Mouse (Mus musculus) heart, embryonic 13.5 days (tissue): Measurements from ENCODE around the gene Trim27. TPM values are rescaled to one million over a fixed set of nuclear protein-coding genes. Genes with fewer than 3 reads are reported as not detected.

Source experiments
- ATAC-seq: fragments of 200-750 bp; cut with Nextera tagmentation; 2 replicates; pipeline ENCODE4 v1.8.0; 2017; ENCODE audit warnings: moderate TSS enrichment; ENCODE audit not compliant: insufficient number of reproducible peaks, low FRiP score, low TSS enrichment; ENCODE audit errors: extremely low read depth
- H3K27ac ChIP-seq: fragments of 300-500 bp; sonication (generic); replicated peaks from 2 replicates; pipeline ENCODE4 v1.5.1; 2015; ENCODE audit warnings: moderate library complexity, mild to moderate bottlenecking, inconsistent platforms
- H3K27me3 ChIP-seq: fragments of 300-500 bp; sonication (generic); replicated peaks from 2 replicates; pipeline ENCODE4 v1.6.1; 2015; ENCODE audit warnings: mild to moderate bottlenecking, inconsistent platforms
- H3K36me3 ChIP-seq: fragments of 300-500 bp; sonication (generic); 2 replicates; pipeline ENCODE4 v1.6.1; 2015; ENCODE audit warnings: mild to moderate bottlenecking, inconsistent platforms
- H3K4me1 ChIP-seq: fragments of 300-500 bp; sonication (generic); 2 replicates; pipeline ENCODE4 v1.6.1; 2015; ENCODE audit warnings: inconsistent platforms
- H3K4me2 ChIP-seq: fragments of 300-500 bp; sonication (generic); 2 replicates; pipeline ENCODE4 v1.6.1; 2015; ENCODE audit warnings: inconsistent platforms, mild to moderate bottlenecking, moderate library complexity
- H3K4me3 ChIP-seq: fragments of 300-500 bp; sonication (generic); 2 replicates; pipeline ENCODE4 v1.5.1; 2015; ENCODE audit warnings: moderate library complexity, mild to moderate bottlenecking, inconsistent platforms
- H3K9ac ChIP-seq: fragments of 300-500 bp; sonication (generic); 2 replicates; pipeline ENCODE4 v1.6.1; 2015; ENCODE audit warnings: inconsistent platforms, mild to moderate bottlenecking, moderate library complexity
- H3K9me3 ChIP-seq: fragments of 300-500 bp; sonication (generic); 2 replicates; pipeline ENCODE4 v1.6.1; 2016; ENCODE audit warnings: inconsistent platforms
- WGBS: fragments of 180-500 bp; shearing (Covaris S2); methylation state at CpG from one replicate; pipeline ENCODE4 v1.1.7; 2015; ENCODE audit warnings: mixed read lengths; 5-methylcytosine and 5-hydroxymethylcytosine counted together
- polyA plus RNA-seq: library from polyadenylated mRNA; unstranded; fragments of >200 nt; fragmentation: Nextera tagmentation; extraction: Ambion mirVana; gene quantifications from 2 replicates; pipeline ENCODE4 v1.2.1, GENCODE M21; 2015

Gene Trim27
- polyA plus RNA-seq, 1 experiment from 2014 or later, result 80.3 TPM

DNA sequence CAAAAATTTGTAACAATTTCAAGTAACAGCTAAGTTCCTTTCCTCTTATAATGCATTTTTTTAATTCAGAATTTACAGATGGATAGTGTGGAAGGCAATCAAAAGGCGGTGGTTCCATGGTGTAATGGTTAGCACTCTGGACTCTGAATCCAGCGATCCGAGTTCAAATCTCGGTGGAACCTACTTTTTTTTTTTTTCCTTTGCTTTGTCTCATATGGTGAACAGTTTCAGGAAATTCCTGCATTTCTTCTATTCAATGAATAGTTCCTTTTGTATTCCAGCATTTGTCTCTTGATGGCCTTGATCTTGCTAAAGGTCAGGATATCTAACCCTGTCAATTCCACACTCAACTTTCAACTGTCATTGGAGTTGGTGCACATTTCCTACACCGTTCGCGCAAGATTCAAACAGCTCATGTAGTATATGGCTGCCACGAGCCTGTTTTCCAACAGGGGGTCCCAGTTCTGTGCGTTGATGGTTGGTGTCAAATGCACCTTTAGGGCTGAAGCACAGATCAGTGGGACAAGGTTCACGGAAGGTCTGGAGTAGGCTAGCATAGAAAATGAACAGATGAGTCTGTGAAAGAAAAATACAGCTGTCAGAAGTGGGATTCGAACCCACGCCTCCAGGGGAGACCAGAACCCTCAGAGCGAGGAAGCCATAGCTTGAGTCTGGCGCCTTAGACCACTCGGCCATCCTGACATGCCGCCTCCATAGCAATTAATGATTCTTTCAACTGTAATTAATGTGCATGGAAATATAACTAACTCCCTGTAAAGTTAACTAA lies 6.8 kb upstream of the Trim27 start:
- H3K9ac ChIP-seq, result peak overlapping the region; percentile 76
- no peaks in the 10 kb centered on the region for H3K27me3 ChIP-seq
- H3K9me3 ChIP-seq, result no peaks in the 10 kb centered on the region
- 1% methylated on average over 16 of the region's 16 CpGs for WGBS
- H3K27ac ChIP-seq, result peak overlapping the region; percentile 68
- H3K4me1 ChIP-seq, result peaks cover 25% of the 10 kb centered on the region
- peak overlapping the region; percentile 85 for H3K4me2 ChIP-seq
- peak; percentile 64; the same call in 1 of the 2 replicates for ATAC-seq
- no peaks in the 10 kb centered on the region for H3K36me3 ChIP-seq
- peak overlapping the region; percentile 68 for H3K4me3 ChIP-seq

GRCm38 (mm10) chr13:21173072-21173471 lies 6.2 kb upstream of the Trim27 start:
- Histone ChIP-seq H3K4me3 (peak overlapping the region; percentile 68), H3K36me3 (no peaks in the 10 kb centered on the region), H3K9ac (peak overlapping the region; percentile 76), H3K4me2 (peak overlapping the region; percentile 85), H3K9me3 (no peaks in the 10 kb centered on the region), H3K27me3 (no peaks in the 10 kb centered on the region), H3K4me1 (peaks cover 25% of the 10 kb centered on the region), H3K27ac (peak overlapping the region; percentile 68)
- ATAC-seq, result no peak; the same call in 1 of the 2 replicates
- 1% methylated on average over 11 of the region's 11 CpGs for WGBS

- ATAC-seq, result no peak
- no peak overlapping the region for H3K9ac ChIP-seq
- no peak overlapping the region for H3K27ac ChIP-seq
- H3K4me3 ChIP-seq, result no peak overlapping the region
- peaks cover 2% of the 10 kb centered on the region for H3K36me3 ChIP-seq
- peaks cover 30% of the 10 kb centered on the region for H3K4me1 ChIP-seq
- no peaks in the 10 kb centered on the region for H3K27me3 ChIP-seq
- H3K9me3 ChIP-seq, result no peaks in the 10 kb centered on the region
- H3K4me2 ChIP-seq, result no peak overlapping the region
- WGBS, result 77% methylated on average over 11 of the region's 11 CpGs
Observed at GRCm38 (mm10) chr13:21176733-21177132, 2.5 kb upstream of the Trim27 start.

GRCm38 (mm10) chr13:21177657-21178056 lies 1.6 kb upstream of the Trim27 start:
- ATAC-seq, result no peak

DNA sequence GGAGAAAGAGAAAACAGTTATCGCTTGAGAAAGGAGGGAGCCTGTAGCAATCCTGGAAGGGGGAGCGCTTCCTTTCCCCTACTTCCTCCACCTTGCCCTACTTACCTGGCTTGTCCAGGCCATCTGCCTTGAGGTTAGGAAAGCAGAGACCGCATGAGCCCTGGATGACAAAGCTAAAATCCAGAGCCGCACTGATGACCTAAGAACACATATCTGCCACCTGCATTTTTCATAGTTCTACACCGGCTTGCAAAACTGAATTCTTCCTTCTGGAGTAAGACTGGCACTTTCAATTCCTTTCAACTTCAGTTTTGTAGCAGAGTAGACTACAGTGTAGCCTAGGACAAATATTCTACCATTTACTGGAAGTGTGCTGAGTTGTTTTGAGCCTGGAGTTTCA lies 881 bp upstream of the Trim27 start:
- 77% methylated on average over 5 of the region's 5 CpGs for WGBS
- peaks cover 18% of the 10 kb centered on the region for H3K36me3 ChIP-seq
- H3K4me1 ChIP-seq, result peaks cover 41% of the 10 kb centered on the region
- peak overlapping the region; percentile 96 for H3K4me2 ChIP-seq
- peak overlapping the region; percentile 72 for H3K4me3 ChIP-seq
- ATAC-seq, result no peak
- H3K9ac ChIP-seq, result peak overlapping the region; percentile 88; the same call in 1 of the 2 replicates
- H3K9me3 ChIP-seq, result no peaks in the 10 kb centered on the region
- H3K27ac ChIP-seq, result no peak overlapping the region
- no peaks in the 10 kb centered on the region for H3K27me3 ChIP-seq

More at GRCm38 (mm10) chr13:21177657-21178056, 1.6 kb upstream of the Trim27 start:
- Histone ChIP-seq H3K4me2 (no peak overlapping the region), H3K9ac (no peak overlapping the region), H3K27ac (no peak overlapping the region), H3K4me3 (no peak overlapping the region), H3K36me3 (peaks cover 11% of the 10 kb centered on the region), H3K9me3 (no peaks in the 10 kb centered on the region), H3K4me1 (peaks cover 36% of the 10 kb centered on the region), H3K27me3 (no peaks in the 10 kb centered on the region)
- 59% methylated on average over 5 of the region's 5 CpGs for WGBS

DNA sequence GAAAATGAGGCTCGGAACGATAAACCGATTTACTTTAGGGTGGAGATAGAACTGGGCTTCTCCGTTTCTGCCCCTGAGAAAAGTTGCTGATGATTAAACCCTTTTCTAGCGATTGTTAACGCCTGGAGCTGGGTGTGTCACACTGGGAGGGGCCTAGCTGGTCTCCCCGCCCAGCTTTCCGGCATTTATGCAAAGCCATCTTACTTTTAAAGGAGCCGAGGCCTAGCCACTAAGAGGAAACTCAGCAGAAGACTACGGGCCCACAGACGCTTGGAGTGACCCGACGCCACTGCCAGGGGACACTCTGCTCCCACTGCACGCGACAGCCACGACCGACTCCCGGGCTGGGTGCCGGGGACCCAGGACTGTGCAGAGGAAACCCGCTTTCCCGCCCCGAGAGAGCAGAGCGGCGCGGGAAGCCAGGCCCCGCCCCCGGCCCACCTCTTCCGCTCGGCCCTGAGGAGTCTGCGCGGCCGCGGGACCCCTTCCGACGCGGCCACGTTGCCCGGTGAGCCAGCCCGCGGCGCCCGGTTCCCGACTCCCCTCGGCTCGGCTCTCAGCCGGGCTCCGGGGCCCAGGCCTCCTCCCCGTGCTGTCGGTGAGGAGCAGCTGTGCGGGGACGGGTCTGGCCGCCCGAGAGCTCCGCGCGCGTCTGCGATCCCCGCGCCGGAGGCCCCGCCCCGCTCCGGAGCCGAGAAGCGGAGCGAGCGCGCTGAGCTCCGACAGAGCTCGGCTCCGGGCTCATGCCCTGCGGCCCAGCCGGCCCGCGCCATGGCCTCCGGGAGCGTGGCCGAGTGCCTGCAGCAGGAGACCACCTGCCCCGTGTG lies 692 bp downstream of the Trim27 start:
- peak overlapping the region; percentile 96 for H3K4me2 ChIP-seq
- peak overlapping the region; percentile 72 for H3K4me3 ChIP-seq
- peaks cover 34% of the 10 kb centered on the region for H3K36me3 ChIP-seq
- WGBS, result under 1% methylated on average over 77 of the region's 80 CpGs
- no peaks in the 10 kb centered on the region for H3K27me3 ChIP-seq
- peak overlapping the region; percentile 98 for H3K27ac ChIP-seq
- H3K9me3 ChIP-seq, result no peaks in the 10 kb centered on the region
- peaks cover 43% of the 10 kb centered on the region for H3K4me1 ChIP-seq
- H3K9ac ChIP-seq, result peak overlapping the region; percentile 88
- ATAC-seq, result peak; percentile 87

DNA sequence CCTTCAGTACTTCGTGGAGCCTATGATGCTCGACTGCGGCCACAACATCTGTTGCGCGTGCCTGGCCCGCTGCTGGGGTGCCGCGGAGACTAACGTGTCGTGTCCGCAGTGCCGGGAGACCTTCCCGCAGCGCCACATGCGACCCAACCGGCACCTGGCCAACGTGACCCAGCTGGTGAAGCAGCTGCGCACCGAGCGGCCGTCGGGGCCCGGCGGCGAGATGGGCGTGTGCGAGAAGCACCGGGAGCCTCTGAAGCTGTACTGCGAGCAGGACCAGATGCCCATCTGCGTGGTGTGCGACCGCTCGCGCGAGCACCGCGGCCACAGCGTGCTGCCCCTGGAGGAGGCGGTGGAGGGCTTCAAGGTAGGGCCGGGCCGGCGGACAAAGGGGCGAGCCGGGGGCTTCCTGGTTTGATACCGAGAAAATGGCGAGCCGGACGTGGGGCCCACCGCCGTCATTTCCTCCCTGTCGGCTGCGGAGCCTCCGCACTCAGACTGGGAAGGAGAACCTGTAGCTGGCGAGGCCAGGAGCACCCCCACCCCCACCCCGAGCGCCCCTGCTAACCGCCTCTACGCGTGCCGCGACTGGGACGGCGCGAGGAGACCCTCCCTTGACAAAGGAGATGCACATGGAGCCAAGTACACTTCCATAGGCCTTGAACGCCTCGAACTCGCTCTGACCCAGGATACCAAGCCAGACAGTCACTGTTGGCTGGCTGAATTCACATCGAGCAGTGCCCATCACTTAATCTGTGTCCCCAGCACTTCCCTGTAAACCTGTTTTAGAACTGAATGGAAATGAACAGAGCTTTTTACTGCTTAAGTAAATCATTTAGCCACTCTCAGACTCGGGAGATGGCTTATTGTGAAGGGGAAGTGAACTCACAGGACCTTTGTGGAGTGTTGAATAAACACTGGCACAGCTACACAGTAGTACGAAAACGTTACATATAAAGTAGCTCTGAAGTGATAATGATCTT lies 1.6 kb downstream of the Trim27 start:
- Histone ChIP-seq H3K27me3 (no peaks in the 10 kb centered on the region), H3K36me3 (peaks cover 43% of the 10 kb centered on the region), H3K27ac (peak overlapping the region; percentile 98), H3K4me2 (peak overlapping the region; percentile 96), H3K4me3 (peak overlapping the region; percentile 72), H3K4me1 (peaks cover 47% of the 10 kb centered on the region), H3K9me3 (no peaks in the 10 kb centered on the region), H3K9ac (peak overlapping the region; percentile 88)
- under 1% methylated on average over 71 of the region's 71 CpGs for WGBS
- peak; percentile 47 for ATAC-seq

DNA sequence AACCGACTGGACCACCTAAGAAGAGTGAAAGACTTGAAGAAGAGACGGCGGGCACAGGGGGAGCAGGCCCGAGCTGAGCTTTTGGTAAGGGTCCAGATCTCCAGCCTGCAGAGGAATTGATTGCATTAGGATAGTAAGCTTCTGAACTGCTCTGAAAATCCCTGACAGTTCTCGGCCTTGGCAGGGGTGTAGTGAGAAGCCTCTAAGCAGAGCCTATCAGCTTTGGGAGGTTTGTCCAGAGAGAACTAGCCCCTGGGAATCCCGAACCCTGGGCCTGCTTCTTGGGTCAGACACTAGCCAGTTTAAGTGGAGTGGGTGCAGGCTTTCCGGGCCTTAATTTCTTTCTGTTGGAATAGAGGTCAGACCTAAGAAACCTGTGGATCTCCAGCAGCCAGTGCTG lies 2.8 kb downstream of the Trim27 start:
- peaks cover 47% of the 10 kb centered on the region for H3K4me1 ChIP-seq
- WGBS, result 72% methylated on average over 7 of the region's 7 CpGs
- ATAC-seq, result no peak
- peaks cover 55% of the 10 kb centered on the region for H3K36me3 ChIP-seq
- H3K4me2 ChIP-seq, result peak overlapping the region; percentile 96
- no peaks in the 10 kb centered on the region for H3K9me3 ChIP-seq
- peak overlapping the region; percentile 72 for H3K4me3 ChIP-seq
- H3K9ac ChIP-seq, result peak overlapping the region; percentile 88
- no peak overlapping the region for H3K27ac ChIP-seq
- no peaks in the 10 kb centered on the region for H3K27me3 ChIP-seq

GRCm38 (mm10) chr13:21183066-21183465 lies 3.8 kb downstream of the Trim27 start:
- no peak overlapping the region for H3K9ac ChIP-seq
- peaks cover 47% of the 10 kb centered on the region for H3K4me1 ChIP-seq
- no peaks in the 10 kb centered on the region for H3K27me3 ChIP-seq
- 93% methylated on average over 6 of the region's 6 CpGs for WGBS
- peaks cover 65% of the 10 kb centered on the region for H3K36me3 ChIP-seq
- H3K4me3 ChIP-seq, result no peak overlapping the region
- H3K9me3 ChIP-seq, result no peaks in the 10 kb centered on the region
- H3K4me2 ChIP-seq, result peak overlapping the region; percentile 96; the same call in 1 of the 2 replicates
- ATAC-seq, result no peak
- H3K27ac ChIP-seq, result no peak overlapping the region

GRCm38 (mm10) chr13:21183661-21184060 lies 4.4 kb downstream of the Trim27 start:
- no peaks in the 10 kb centered on the region for H3K9me3 ChIP-seq
- H3K4me3 ChIP-seq, result no peak overlapping the region
- 90% methylated on average over 7 of the region's 7 CpGs for whole genome bisulfite sequencing
- H3K9ac ChIP-seq, result no peak overlapping the region
- H3K27ac ChIP-seq, result no peak overlapping the region
- H3K4me1 ChIP-seq, result peaks cover 41% of the 10 kb centered on the region
- H3K4me2 ChIP-seq, result no peak overlapping the region
- H3K36me3 ChIP-seq, result peaks cover 71% of the 10 kb centered on the region
- H3K27me3 ChIP-seq, result no peaks in the 10 kb centered on the region
- no peak for ATAC-seq
